Mouse (Mus musculus) embryonic fibroblast, embryonic 13.5 days (primary cell): ENCODE data around the gene Bbx.

Source experiments
- CTCF ChIP-seq: IDR thresholded peaks from 2 replicates; pipeline ENCODE4 v1.5.1; 2011; ENCODE audit warnings: mild to moderate bottlenecking, control low read depth, low read length, moderate library complexity, borderline replicate concordance; ENCODE audit not compliant: insufficient read depth
- POLR2A ChIP-seq: IDR thresholded peaks from 2 replicates; pipeline ENCODE4 v1.6.1; 2011; ENCODE audit warnings: low read depth, mild to moderate bottlenecking, control low read depth, low read length, moderate library complexity

DNA sequence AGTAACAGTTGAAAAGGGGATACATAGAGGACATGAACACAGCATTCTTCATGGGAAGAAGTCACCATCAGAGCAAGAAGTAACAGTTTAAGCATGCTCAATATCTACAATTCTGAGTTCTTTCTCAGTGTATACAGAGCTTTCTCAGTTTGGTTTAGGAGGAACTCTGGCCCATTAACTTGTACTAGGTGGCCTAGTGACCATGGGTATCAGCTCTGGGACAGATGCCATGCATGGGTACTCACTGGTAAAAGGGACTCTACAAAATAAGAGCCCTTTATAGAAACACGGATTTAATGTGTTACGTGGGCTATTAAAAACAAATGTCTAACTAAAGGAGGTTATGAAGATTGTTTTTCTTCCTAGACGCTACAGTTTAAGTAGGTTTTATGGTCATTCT, 190.6 kb downstream of the Bbx start:
- TF ChIP-seq POLR2A (no peak), CTCF (no peak)
